Mouse (Mus musculus): ENCODE results near the gene Clmp. TPM values are rescaled to one million over a fixed set of nuclear protein-coding genes. Genes with fewer than 3 reads are reported as not detected.
"Not testable (repeated sequence)": the region's sequence is repeated elsewhere in the genome, so short reads cannot be mapped to it uniquely, and the experiment has no call there.

Gene Clmp
- total RNA-seq, 2 experiments from 2014 or later = 3.1 to 6.1 TPM

GRCm38 (mm10) chr9:40767946-40768345, 82.2 kb downstream of the Clmp start:
- intact Hi-C loops (cut with DNase I) = no loop called here
- no peak for DNase-seq

- intact Hi-C loops (cut with DNase I) = no loop called here
- DNase-seq = no peak
These were observed 86.5 kb downstream of the Clmp start for GRCm38 (mm10) chr9:40772246-40772645.

- DNase-seq; intact Hi-C loops (cut with DNase I): not testable (repeated sequence)
These were observed 87.4 kb downstream of the Clmp start for GRCm38 (mm10) chr9:40773142-40773541.

- DNase-seq = no peak
- intact Hi-C loops (cut with DNase I) = no loop called here
These were observed 88.1 kb downstream of the Clmp start for GRCm38 (mm10) chr9:40773869-40774268.

- intact Hi-C loops (cut with DNase I) = no loop called here
- DNase-seq = no peak
These were observed 90.3 kb downstream of the Clmp start for GRCm38 (mm10) chr9:40776044-40776443.

GRCm38 (mm10) chr9:40776459-40777248, 90.9 kb downstream of the Clmp start:
- no peak for DNase-seq
- intact Hi-C loops (cut with DNase I) = no loop called here

GRCm38 (mm10) chr9:40780111-40780510, 94.3 kb downstream of the Clmp start:
- intact Hi-C loops (cut with DNase I) = no loop called here

GRCm38 (mm10) chr9:40780892-40781725, 95.3 kb downstream of the Clmp start:
- intact Hi-C loops (cut with DNase I) = no loop called here
- no peak for DNase-seq

More at GRCm38 (mm10) chr9:40780111-40780510, 94.3 kb downstream of the Clmp start:
- DNase-seq = no peak

- intact Hi-C loops (cut with DNase I) = no loop called here
- peak; percentile 26 to 53 for DNase-seq
These were observed 96.2 kb downstream of the Clmp start for GRCm38 (mm10) chr9:40781726-40782581.

GRCm38 (mm10) chr9:40783641-40784373, 98.0 kb downstream of the Clmp start:
- intact Hi-C loops (cut with DNase I) = no loop called here
- DNase-seq = peak in 1 of 2 experiments; percentile 43

- intact Hi-C loops (cut with DNase I) = no loop called here
- no peak for DNase-seq
These were observed 98.7 kb downstream of the Clmp start for GRCm38 (mm10) chr9:40784374-40784967.

- DNase-seq = no peak
- intact Hi-C loops (cut with DNase I) = no loop called here
These were observed 99.7 kb downstream of the Clmp start for GRCm38 (mm10) chr9:40785452-40785851.

- intact Hi-C loops (cut with DNase I); DNase-seq: not testable (repeated sequence)
These were observed 101.1 kb downstream of the Clmp start for GRCm38 (mm10) chr9:40786820-40787219.

- intact Hi-C loops (cut with DNase I) = no loop called here
- DNase-seq = no peak
These were observed 106.3 kb downstream of the Clmp start for GRCm38 (mm10) chr9:40791864-40792633.

- intact Hi-C loops (cut with DNase I) = no loop called here
- no peak for DNase-seq
These were observed 107.8 kb downstream of the Clmp start for GRCm38 (mm10) chr9:40793581-40793980.

- DNase-seq = no peak
- intact Hi-C loops (cut with DNase I) = no loop called here
These were observed 108.5 kb downstream of the Clmp start for GRCm38 (mm10) chr9:40794251-40794650.

- intact Hi-C loops (cut with DNase I) = no loop called here
- DNase-seq = no peak
These were observed 109.2 kb downstream of the Clmp start for GRCm38 (mm10) chr9:40794926-40795325.

- DNase-seq = no peak
- intact Hi-C loops (cut with DNase I) = no loop called here
These were observed 109.8 kb downstream of the Clmp start for GRCm38 (mm10) chr9:40795562-40795961.

GRCm38 (mm10) chr9:40796054-40796453, 110.3 kb downstream of the Clmp start:
- intact Hi-C loops (cut with DNase I) = no loop called here

More at GRCm38 (mm10) chr9:40796054-40796453, 110.3 kb downstream of the Clmp start:
- no peak for DNase-seq
